Mouse (Mus musculus): Measurements from ENCODE around the gene Fer. TPM values are rescaled to one million over a fixed set of nuclear protein-coding genes. Genes with fewer than 3 reads are reported as not detected.
A peak's percentile ranks its signal among the peaks of the same experiment; 100 is the strongest.

The Fer gene
- polyA plus RNA-seq, 1 experiment from 2014 or later, result 27.3 TPM

DNA sequence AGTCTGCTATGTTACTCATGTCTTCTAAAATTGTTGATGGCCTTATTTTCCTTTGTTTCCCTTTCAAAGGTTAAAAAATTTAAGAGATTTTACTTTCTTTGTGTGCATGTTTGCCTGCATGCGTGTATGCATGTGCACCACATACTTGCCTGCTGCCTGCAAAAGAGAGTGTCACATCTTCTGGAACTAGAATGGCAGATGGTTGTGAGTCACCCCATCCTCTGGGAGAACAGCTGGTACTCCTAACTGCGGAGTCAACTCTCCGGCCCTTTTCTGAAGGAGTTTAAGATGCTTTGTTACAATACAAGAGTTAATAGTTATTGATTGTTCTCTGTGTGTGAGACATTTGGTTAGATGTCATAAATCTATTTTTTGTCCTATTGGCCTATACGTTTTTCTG lies 16.0 kb downstream of the Fer start:
- Histone ChIP-seq H3K27ac (no peak overlapping the region), H3K9ac (no peak overlapping the region), H3K36me3 (no peaks in the 10 kb centered on the region), H3K9me3 (no peaks in the 10 kb centered on the region), H3K4me3 (replicated peaks) (no peak overlapping the region), H3K4me1 (no peaks in the 10 kb centered on the region), H3K4me2 (no peak overlapping the region), H3K27me3 (replicated peaks) (no peaks in the 10 kb centered on the region)
- no peak for ATAC-seq (ENCODE audit: insufficient read depth, low FRiP score, low read depth)
- WGBS, result 72% methylated on average over 4 of the region's 4 CpGs

- Histone ChIP-seq H3K4me2 (no peak overlapping the region), H3K9ac (no peak overlapping the region)
- 67% methylated on average over 4 of the region's 4 CpGs for WGBS
Observed at GRCm38 (mm10) chr17:63880009-63880408, 17.1 kb downstream of the Fer start.

GRCm38 (mm10) chr17:63886988-63887387 lies 24.1 kb downstream of the Fer start:
- no peak overlapping the region for H3K9ac ChIP-seq
- H3K27ac ChIP-seq, result no peak overlapping the region
- ATAC-seq (ENCODE audit: insufficient read depth, low FRiP score, low read depth), result no peak
- no peaks in the 10 kb centered on the region for H3K27me3 ChIP-seq (replicated peaks)
- no peaks in the 10 kb centered on the region for H3K4me1 ChIP-seq
- H3K4me3 ChIP-seq (replicated peaks), result no peak overlapping the region
- H3K4me2 ChIP-seq, result no peak overlapping the region
- H3K9me3 ChIP-seq, result no peaks in the 10 kb centered on the region
- no peaks in the 10 kb centered on the region for H3K36me3 ChIP-seq
- 98% methylated on average over 2 of the region's 2 CpGs for WGBS

More at GRCm38 (mm10) chr17:63880009-63880408, 17.1 kb downstream of the Fer start:
- no peak for ATAC-seq (ENCODE audit: insufficient read depth, low FRiP score, low read depth)
- no peaks in the 10 kb centered on the region for H3K9me3 ChIP-seq
- no peaks in the 10 kb centered on the region for H3K4me1 ChIP-seq
- no peak overlapping the region for H3K27ac ChIP-seq
- no peaks in the 10 kb centered on the region for H3K27me3 ChIP-seq (replicated peaks)
- no peak overlapping the region for H3K4me3 ChIP-seq (replicated peaks)
- H3K36me3 ChIP-seq, result no peaks in the 10 kb centered on the region

GRCm38 (mm10) chr17:63890611-63891010 lies 27.7 kb downstream of the Fer start:
- no peaks in the 10 kb centered on the region for H3K36me3 ChIP-seq
- H3K4me3 ChIP-seq (replicated peaks), result no peak overlapping the region
- no peaks in the 10 kb centered on the region for H3K9me3 ChIP-seq
- no peak overlapping the region for H3K27ac ChIP-seq
- no peak overlapping the region for H3K9ac ChIP-seq
- no peak overlapping the region for H3K4me2 ChIP-seq
- ATAC-seq (ENCODE audit: insufficient read depth, low FRiP score, low read depth), result no peak
- H3K27me3 ChIP-seq (replicated peaks), result no peaks in the 10 kb centered on the region
- no peaks in the 10 kb centered on the region for H3K4me1 ChIP-seq

DNA sequence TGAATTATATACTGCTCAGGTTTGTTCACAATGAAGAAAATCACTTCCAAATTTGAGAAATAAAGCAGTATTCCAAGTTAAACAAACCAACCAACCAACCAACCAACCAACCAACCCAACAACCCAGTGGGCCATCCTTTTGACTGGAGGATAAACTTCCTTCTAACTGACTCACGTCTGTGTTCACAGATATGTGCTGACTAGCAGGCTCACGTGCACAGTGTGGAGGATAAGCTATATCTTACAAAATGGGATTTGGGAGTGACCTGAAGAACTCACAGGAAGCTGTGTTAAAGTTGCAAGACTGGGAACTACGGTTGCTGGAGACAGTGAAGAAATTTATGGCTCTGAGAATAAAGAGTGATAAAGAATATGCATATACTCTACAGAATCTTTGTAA lies 33.0 kb downstream of the Fer start:
- H3K4me2 ChIP-seq, result no peak overlapping the region
- H3K27ac ChIP-seq, result no peak overlapping the region
- no peaks in the 10 kb centered on the region for H3K27me3 ChIP-seq (replicated peaks)
- no peak for ATAC-seq (ENCODE audit: insufficient read depth, low FRiP score, low read depth)
- H3K9ac ChIP-seq, result no peak overlapping the region
- no peaks in the 10 kb centered on the region for H3K36me3 ChIP-seq
- no peak overlapping the region for H3K4me3 ChIP-seq (replicated peaks)
- H3K4me1 ChIP-seq, result no peaks in the 10 kb centered on the region
- WGBS, result 72% methylated on average over 3 of the region's 3 CpGs
- H3K9me3 ChIP-seq, result no peaks in the 10 kb centered on the region

DNA sequence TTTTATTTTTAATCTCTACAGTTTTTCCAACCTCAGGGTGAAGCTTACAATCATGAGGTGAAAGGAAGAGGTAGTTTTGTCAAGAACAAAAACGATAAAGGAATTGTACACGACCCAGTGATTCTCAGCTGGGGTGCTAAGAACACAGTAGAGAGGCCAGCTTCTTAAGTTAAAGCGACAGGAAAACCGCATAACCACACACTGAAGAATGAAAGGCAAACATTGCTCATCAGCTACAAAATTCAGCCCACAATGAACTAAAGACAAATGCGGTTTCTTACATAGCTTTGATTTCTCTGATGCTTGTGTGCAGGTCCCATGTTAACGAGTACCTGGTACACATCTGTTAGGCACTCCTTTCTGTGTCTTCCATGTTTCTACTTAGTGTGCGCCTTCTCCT lies 34.2 kb downstream of the Fer start:
- no peak for ATAC-seq (ENCODE audit: insufficient read depth, low FRiP score, low read depth)
- H3K9ac ChIP-seq, result no peak overlapping the region
- no peak overlapping the region for H3K4me3 ChIP-seq (replicated peaks)
- H3K36me3 ChIP-seq, result no peaks in the 10 kb centered on the region
- no peaks in the 10 kb centered on the region for H3K4me1 ChIP-seq
- WGBS, result 85% methylated on average over 7 of the region's 7 CpGs
- no peaks in the 10 kb centered on the region for H3K27me3 ChIP-seq (replicated peaks)
- H3K27ac ChIP-seq, result no peak overlapping the region
- no peak overlapping the region for H3K4me2 ChIP-seq
- no peaks in the 10 kb centered on the region for H3K9me3 ChIP-seq

- Histone ChIP-seq H3K4me2 (no peak overlapping the region), H3K27me3 (replicated peaks) (no peaks in the 10 kb centered on the region), H3K4me1 (no peaks in the 10 kb centered on the region), H3K4me3 (replicated peaks) (no peak overlapping the region), H3K27ac (no peak overlapping the region), H3K36me3 (0 out of 2 replicates have a peak, but pooled peaks cover 3% of the 10 kb centered on the region), H3K9ac (no peak overlapping the region), H3K9me3 (no peaks in the 10 kb centered on the region)
- no peak for ATAC-seq (ENCODE audit: insufficient read depth, low FRiP score, low read depth)
- 96% methylated on average over 4 of the region's 4 CpGs for WGBS
Observed at GRCm38 (mm10) chr17:63909297-63909696, 46.4 kb downstream of the Fer start.

DNA sequence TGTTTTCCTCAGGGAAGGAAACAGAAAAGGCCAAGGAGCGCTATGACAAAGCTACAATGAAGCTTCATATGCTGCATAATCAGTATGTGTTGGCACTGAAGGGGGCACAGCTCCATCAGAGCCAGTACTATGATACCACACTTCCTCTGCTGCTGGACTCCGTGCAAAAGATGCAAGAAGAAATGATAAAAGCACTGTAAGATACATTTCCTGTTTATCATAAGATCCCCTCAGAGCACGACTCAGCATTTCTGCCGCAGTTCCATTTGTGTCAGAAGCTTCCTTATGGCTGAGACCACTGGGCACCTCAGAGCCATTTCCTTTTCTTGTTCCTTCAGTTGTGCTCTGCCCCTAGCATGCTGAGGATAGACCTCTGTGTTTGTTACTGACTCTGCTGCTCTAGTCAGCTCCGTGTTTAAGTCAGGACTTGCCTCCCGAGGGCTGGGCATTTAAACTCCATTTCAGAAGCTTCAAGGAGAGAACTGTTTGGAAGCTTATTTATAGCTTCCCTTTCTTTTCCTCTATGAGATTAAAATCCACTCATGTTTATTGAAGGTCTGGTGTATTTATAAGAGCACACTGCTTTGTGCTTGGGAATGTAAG lies 58.8 kb downstream of the Fer start:
- H3K36me3 ChIP-seq, result no peaks in the 10 kb centered on the region
- no peak overlapping the region for H3K4me2 ChIP-seq
- peak overlapping the region; percentile 8; the same call in 1 of the 2 replicates for H3K27ac ChIP-seq
- WGBS, result 40% methylated on average over 6 of the region's 6 CpGs
- H3K4me1 ChIP-seq, result no peaks in the 10 kb centered on the region
- no peak overlapping the region for H3K9ac ChIP-seq
- no peaks in the 10 kb centered on the region for H3K27me3 ChIP-seq (replicated peaks)
- no peak overlapping the region for H3K4me3 ChIP-seq (replicated peaks)
- no peak for ATAC-seq (ENCODE audit: insufficient read depth, low FRiP score, low read depth)
- no peaks in the 10 kb centered on the region for H3K9me3 ChIP-seq

DNA sequence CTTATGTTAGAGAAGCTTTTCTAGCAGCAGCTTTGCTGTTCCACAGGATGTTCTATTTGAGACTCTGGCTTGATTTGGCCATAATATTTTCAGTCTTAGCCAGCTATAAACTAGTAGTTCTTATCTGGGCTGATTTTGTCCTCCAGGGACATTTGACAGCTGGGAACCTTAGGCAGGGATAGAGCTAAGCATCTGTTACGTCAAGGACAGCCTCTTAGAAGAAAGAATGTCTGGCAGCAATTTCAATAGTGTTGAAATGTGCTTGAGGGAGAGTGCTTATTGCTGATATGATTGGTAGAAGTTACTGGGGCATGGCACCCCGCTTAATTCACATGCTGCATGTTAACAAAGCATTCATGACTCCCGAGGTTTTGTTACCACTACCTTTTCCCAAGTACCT lies 62.7 kb downstream of the Fer start:
- H3K27me3 ChIP-seq (replicated peaks), result no peaks in the 10 kb centered on the region
- H3K4me2 ChIP-seq, result no peak overlapping the region
- no peaks in the 10 kb centered on the region for H3K9me3 ChIP-seq
- ATAC-seq (ENCODE audit: insufficient read depth, low FRiP score, low read depth), result no peak
- H3K9ac ChIP-seq, result no peak overlapping the region
- H3K27ac ChIP-seq, result no peak overlapping the region
- no peak overlapping the region for H3K4me3 ChIP-seq (replicated peaks)
- H3K4me1 ChIP-seq, result no peaks in the 10 kb centered on the region
- WGBS, result 73% methylated on average over 3 of the region's 3 CpGs
- H3K36me3 ChIP-seq, result no peaks in the 10 kb centered on the region

DNA sequence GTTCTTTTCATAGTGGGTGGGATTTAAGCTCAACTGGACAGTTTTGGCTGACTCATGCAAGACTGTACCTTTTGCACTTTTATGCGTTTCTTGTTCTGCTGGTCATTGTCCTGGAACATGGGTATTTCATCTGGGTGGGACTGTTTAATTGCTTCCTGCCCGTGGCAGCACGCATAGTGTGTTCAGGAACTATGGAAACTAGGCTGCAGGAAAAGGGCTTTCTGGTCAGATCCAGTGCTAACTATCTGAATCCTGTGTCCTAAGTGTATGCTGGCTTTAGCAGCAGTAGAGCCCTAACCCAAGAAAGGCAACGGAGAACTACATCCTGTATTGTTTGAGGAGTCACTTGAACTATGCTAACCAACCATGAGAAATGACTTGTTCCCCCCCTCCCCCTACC lies 67.8 kb downstream of the Fer start:
- Histone ChIP-seq H3K4me1 (no peaks in the 10 kb centered on the region), H3K27ac (no peak overlapping the region), H3K27me3 (replicated peaks) (no peaks in the 10 kb centered on the region), H3K4me2 (no peak overlapping the region), H3K4me3 (replicated peaks) (no peak overlapping the region), H3K36me3 (0 out of 2 replicates have a peak, but pooled peaks cover 4% of the 10 kb centered on the region), H3K9ac (no peak overlapping the region), H3K9me3 (no peaks in the 10 kb centered on the region)
- ATAC-seq (ENCODE audit: insufficient read depth, low FRiP score, low read depth), result 0 out of 2 replicates have a peak, but pooled peaks have one; percentile 10
- 59% methylated on average over 4 of the region's 4 CpGs for WGBS

- Histone ChIP-seq H3K9me3 (no peaks in the 10 kb centered on the region), H3K4me3 (replicated peaks) (no peak overlapping the region), H3K4me2 (no peak overlapping the region), H3K4me1 (no peaks in the 10 kb centered on the region), H3K27ac (no peak overlapping the region), H3K9ac (no peak overlapping the region), H3K27me3 (replicated peaks) (no peaks in the 10 kb centered on the region), H3K36me3 (0 out of 2 replicates have a peak, but pooled peaks cover 5% of the 10 kb centered on the region)
- 71% methylated on average over 1 of the region's 1 CpGs for WGBS
- no peak for ATAC-seq (ENCODE audit: insufficient read depth, low FRiP score, low read depth)
Observed at GRCm38 (mm10) chr17:63931556-63931955, 68.7 kb downstream of the Fer start.

DNA sequence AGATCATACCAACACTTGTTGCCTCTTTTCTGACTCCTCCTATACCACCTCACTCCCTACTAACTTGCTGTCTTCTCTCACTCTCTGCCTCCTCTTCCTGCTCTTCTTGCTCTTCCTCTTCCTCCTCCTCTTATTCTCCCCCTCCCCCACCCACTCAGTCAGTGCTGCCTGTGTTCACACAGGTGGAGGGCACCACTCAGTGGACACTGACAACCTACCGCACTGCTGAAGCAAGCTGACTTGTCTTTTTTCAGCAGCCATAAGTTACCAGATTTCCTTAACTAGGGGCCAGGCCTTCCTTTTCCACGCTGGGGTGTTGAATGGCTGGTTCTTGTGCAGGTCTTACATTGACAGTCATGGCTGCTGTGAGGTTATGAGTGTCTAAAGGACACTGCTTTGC lies 72.5 kb downstream of the Fer start:
- 0 out of 2 replicates have a peak, but pooled peaks cover 5% of the 10 kb centered on the region for H3K36me3 ChIP-seq
- H3K27me3 ChIP-seq (replicated peaks), result no peaks in the 10 kb centered on the region
- no peaks in the 10 kb centered on the region for H3K9me3 ChIP-seq
- no peak overlapping the region for H3K4me2 ChIP-seq
- 88% methylated on average over 2 of the region's 2 CpGs for WGBS
- H3K4me1 ChIP-seq, result no peaks in the 10 kb centered on the region
- no peak for ATAC-seq (ENCODE audit: insufficient read depth, low FRiP score, low read depth)
- H3K4me3 ChIP-seq (replicated peaks), result no peak overlapping the region
- no peak overlapping the region for H3K27ac ChIP-seq
- no peak overlapping the region for H3K9ac ChIP-seq

- Histone ChIP-seq H3K4me1 (no peaks in the 10 kb centered on the region), H3K4me3 (replicated peaks) (no peak overlapping the region), H3K27me3 (replicated peaks) (no peaks in the 10 kb centered on the region), H3K27ac (no peak overlapping the region), H3K36me3 (0 out of 2 replicates have a peak, but pooled peaks cover 5% of the 10 kb centered on the region), H3K4me2 (no peak overlapping the region), H3K9me3 (no peaks in the 10 kb centered on the region), H3K9ac (no peak overlapping the region)
- ATAC-seq (ENCODE audit: insufficient read depth, low FRiP score, low read depth), result no peak
- 71% methylated on average over 18 of the region's 18 CpGs for WGBS
Observed at GRCm38 (mm10) chr17:63937886-63938285, 75.0 kb downstream of the Fer start.

Data from stomach, embryonic 15.5 days (tissue).